Mouse (Mus musculus): ENCODE measurements at regions not wholly inside any gene's neighbourhood (a gene's known extent, or its start where the extent isn't known, plus 50 kb on each side); places are given as distances from the start of the nearest gene placed in this dataset.
A peak's percentile ranks its signal among the peaks of the same experiment; 100 is the strongest.
"Not testable (repeated sequence)": the region's sequence is repeated elsewhere in the genome, so short reads cannot be mapped to it uniquely, and the experiment has no call there.

GRCm38 (mm10) chr2:147307488-147308386, 54.0 kb upstream of the Pax1 start:
- ATAC-seq (replicated peaks; ENCODE audit: insufficient number of reproducible peaks, insufficient read depth, low FRiP score, low read depth), result no peak
- H3K4me1 ChIP-seq (replicated peaks), result no peaks in the 10 kb centered on the region
- no peaks in the 10 kb centered on the region for H3K36me3 ChIP-seq
- peaks cover 30% of the 10 kb centered on the region for H3K27me3 ChIP-seq
- no peak overlapping the region for H3K4me2 ChIP-seq
- H3K9ac ChIP-seq, result no peak overlapping the region
- no peak overlapping the region for H3K4me3 ChIP-seq
- 15% methylated on average over 12 of the region's 12 CpGs for WGBS
- H3K27ac ChIP-seq, result no peak overlapping the region
- no peaks in the 10 kb centered on the region for H3K9me3 ChIP-seq (replicated peaks)

- H3K27me3 ChIP-seq, result peaks cover 30% of the 10 kb centered on the region
- no peak for ATAC-seq (replicated peaks; ENCODE audit: insufficient number of reproducible peaks, insufficient read depth, low FRiP score, low read depth)
- 52% methylated on average over 6 of the region's 6 CpGs for WGBS
- H3K4me1 ChIP-seq (replicated peaks), result no peaks in the 10 kb centered on the region
- H3K9me3 ChIP-seq (replicated peaks), result no peaks in the 10 kb centered on the region
- H3K9ac ChIP-seq, result no peak overlapping the region
- H3K36me3 ChIP-seq, result no peaks in the 10 kb centered on the region
- H3K27ac ChIP-seq, result no peak overlapping the region
- no peak overlapping the region for H3K4me2 ChIP-seq
- H3K4me3 ChIP-seq, result no peak overlapping the region
These were observed 55.0 kb upstream of the Pax1 start for GRCm38 (mm10) chr2:147306728-147307127.

GRCm38 (mm10) chr2:147305262-147305661, 56.5 kb upstream of the Pax1 start:
- Histone ChIP-seq H3K36me3 (no peaks in the 10 kb centered on the region), H3K27me3 (peaks cover 30% of the 10 kb centered on the region), H3K4me3 (no peak overlapping the region), H3K27ac (no peak overlapping the region), H3K9me3 (replicated peaks) (no peaks in the 10 kb centered on the region), H3K4me1 (replicated peaks) (no peaks in the 10 kb centered on the region), H3K4me2 (no peak overlapping the region), H3K9ac (no peak overlapping the region)
- ATAC-seq (replicated peaks; ENCODE audit: insufficient number of reproducible peaks, insufficient read depth, low FRiP score, low read depth), result no peak
- 33% methylated on average over 5 of the region's 5 CpGs for WGBS

GRCm38 (mm10) chr2:147300503-147300902, 61.2 kb upstream of the Pax1 start:
- Histone ChIP-seq H3K9me3 (replicated peaks) (no peaks in the 10 kb centered on the region), H3K4me2 (no peak overlapping the region), H3K36me3 (no peaks in the 10 kb centered on the region), H3K9ac (no peak overlapping the region), H3K27ac (no peak overlapping the region), H3K4me1 (replicated peaks) (peaks cover 12% of the 10 kb centered on the region), H3K27me3 (peaks cover 7% of the 10 kb centered on the region), H3K4me3 (no peak overlapping the region)
- no peak for ATAC-seq (replicated peaks; ENCODE audit: insufficient number of reproducible peaks, insufficient read depth, low FRiP score, low read depth)
- 74% methylated on average over 1 of the region's 1 CpGs for WGBS

GRCm38 (mm10) chr2:147299359-147299758, 62.4 kb upstream of the Pax1 start:
- no peaks in the 10 kb centered on the region for H3K9me3 ChIP-seq (replicated peaks)
- ATAC-seq (replicated peaks; ENCODE audit: insufficient number of reproducible peaks, insufficient read depth, low FRiP score, low read depth), result no peak
- H3K36me3 ChIP-seq, result no peaks in the 10 kb centered on the region
- H3K9ac ChIP-seq, result no peak overlapping the region
- no peak overlapping the region for H3K27ac ChIP-seq
- H3K4me1 ChIP-seq (replicated peaks), result peaks cover 12% of the 10 kb centered on the region
- H3K4me2 ChIP-seq, result no peak overlapping the region
- 59% methylated on average over 3 of the region's 3 CpGs for WGBS
- no peaks in the 10 kb centered on the region for H3K27me3 ChIP-seq
- no peak overlapping the region for H3K4me3 ChIP-seq

GRCm38 (mm10) chr2:147298499-147298896, 63.2 kb upstream of the Pax1 start:
- peak overlapping the region; percentile 25 for H3K27ac ChIP-seq
- no peak overlapping the region for H3K4me3 ChIP-seq
- H3K9me3 ChIP-seq (replicated peaks), result no peaks in the 10 kb centered on the region
- 14% methylated on average over 7 of the region's 7 CpGs for WGBS
- no peak overlapping the region for H3K4me2 ChIP-seq
- no peaks in the 10 kb centered on the region for H3K36me3 ChIP-seq
- no peaks in the 10 kb centered on the region for H3K27me3 ChIP-seq
- H3K4me1 ChIP-seq (replicated peaks), result peaks cover 12% of the 10 kb centered on the region
- peak; percentile 88 for ATAC-seq (replicated peaks; ENCODE audit: insufficient number of reproducible peaks, insufficient read depth, low FRiP score, low read depth)
- H3K9ac ChIP-seq, result no peak overlapping the region

GRCm38 (mm10) chr2:147297876-147298498, 63.7 kb upstream of the Pax1 start:
- ATAC-seq (replicated peaks; ENCODE audit: insufficient number of reproducible peaks, insufficient read depth, low FRiP score, low read depth), result peak; percentile 20; the same call in 1 of the 2 replicates
- Histone ChIP-seq H3K4me3 (no peak overlapping the region), H3K36me3 (no peaks in the 10 kb centered on the region), H3K4me1 (replicated peaks) (peaks cover 12% of the 10 kb centered on the region), H3K27me3 (no peaks in the 10 kb centered on the region), H3K27ac (peak overlapping the region; percentile 25; the same call in 1 of the 2 replicates), H3K9ac (no peak overlapping the region; the same call in 1 of the 2 replicates), H3K4me2 (no peak overlapping the region), H3K9me3 (replicated peaks) (no peaks in the 10 kb centered on the region)
- WGBS, result 79% methylated on average over 11 of the region's 11 CpGs

- H3K4me1 ChIP-seq (replicated peaks), result peaks cover 12% of the 10 kb centered on the region
- H3K27ac ChIP-seq; H3K4me3 ChIP-seq; ATAC-seq (replicated peaks; ENCODE audit: insufficient number of reproducible peaks, insufficient read depth, low FRiP score, low read depth); H3K36me3 ChIP-seq; H3K9me3 ChIP-seq (replicated peaks); H3K27me3 ChIP-seq; H3K4me2 ChIP-seq; H3K9ac ChIP-seq: not testable (repeated sequence)
- WGBS, result 72% methylated on average over 2 of the region's 2 CpGs
These were observed 66.8 kb upstream of the Pax1 start for GRCm38 (mm10) chr2:147294926-147295325.

- Histone ChIP-seq H3K9ac (no peak overlapping the region), H3K4me1 (replicated peaks) (peaks cover 6% of the 10 kb centered on the region), H3K27ac (no peak overlapping the region), H3K9me3 (replicated peaks) (no peaks in the 10 kb centered on the region), H3K36me3 (no peaks in the 10 kb centered on the region), H3K4me2 (no peak overlapping the region), H3K27me3 (no peaks in the 10 kb centered on the region), H3K4me3 (no peak overlapping the region)
- WGBS, result 62% methylated on average over 3 of the region's 3 CpGs
- ATAC-seq (replicated peaks; ENCODE audit: insufficient number of reproducible peaks, insufficient read depth, low FRiP score, low read depth), result no peak
These were observed 68.4 kb upstream of the Pax1 start for GRCm38 (mm10) chr2:147293294-147293688.

GRCm38 (mm10) chr2:147292387-147293293, 69.1 kb upstream of the Pax1 start:
- ATAC-seq (replicated peaks; ENCODE audit: insufficient number of reproducible peaks, insufficient read depth, low FRiP score, low read depth), result no peak
- 64% methylated on average over 11 of the region's 11 CpGs for WGBS

GRCm38 (mm10) chr2:147283390-147283789, 78.3 kb upstream of the Pax1 start:
- no peak for ATAC-seq (replicated peaks; ENCODE audit: insufficient number of reproducible peaks, insufficient read depth, low FRiP score, low read depth)
- Histone ChIP-seq H3K36me3 (no peaks in the 10 kb centered on the region), H3K9me3 (replicated peaks) (no peaks in the 10 kb centered on the region), H3K9ac (no peak overlapping the region), H3K27ac (no peak overlapping the region), H3K4me1 (replicated peaks) (no peaks in the 10 kb centered on the region), H3K4me3 (no peak overlapping the region), H3K4me2 (no peak overlapping the region), H3K27me3 (no peaks in the 10 kb centered on the region)
- 42% methylated on average over 3 of the region's 3 CpGs for WGBS

More at GRCm38 (mm10) chr2:147292387-147293293, 69.1 kb upstream of the Pax1 start:
- Histone ChIP-seq H3K9me3 (replicated peaks) (no peaks in the 10 kb centered on the region), H3K9ac (no peak overlapping the region), H3K4me3 (no peak overlapping the region), H3K27ac (no peak overlapping the region), H3K4me2 (no peak overlapping the region), H3K27me3 (no peaks in the 10 kb centered on the region), H3K36me3 (no peaks in the 10 kb centered on the region), H3K4me1 (replicated peaks) (no peaks in the 10 kb centered on the region)

Data from heart, embryonic 15.5 days (tissue).